Mouse (Mus musculus) erythroblast, adult 5-6 weeks (primary cell): Measurements from ENCODE around the gene Cep170b. TPM values are rescaled to one million over a fixed set of nuclear protein-coding genes. Genes with fewer than 3 reads are reported as not detected.

Experiments used
- ATAC-seq: replicated peaks from 2 replicates; pipeline ENCODE4 v1.8.0; 2016; ENCODE audit warnings: moderate number of reproducible peaks, mild to moderate bottlenecking, moderate TSS enrichment, inconsistent platforms; ENCODE audit not compliant: poor library complexity, low FRiP score, severe bottlenecking
- total RNA-seq, 2 experiments: library from RNA; stranded (forward) in 1 of 2; stranded (reverse) in 1 of 2; fragments of 150-400 nt in 1 of 2; fragments of 200-764, 138-1000 nt in 1 of 2; gene quantifications; 2 replicates each; pipeline versions ENCODE4 v1.2.3 to v1.2.4; 2015 to 2017; ENCODE audit warnings: low replicate concordance in 2 of 2

Cep170b gene
- total RNA-seq, 2 experiments from 2014 or later = 0.51 TPM; not detected in 1

DNA sequence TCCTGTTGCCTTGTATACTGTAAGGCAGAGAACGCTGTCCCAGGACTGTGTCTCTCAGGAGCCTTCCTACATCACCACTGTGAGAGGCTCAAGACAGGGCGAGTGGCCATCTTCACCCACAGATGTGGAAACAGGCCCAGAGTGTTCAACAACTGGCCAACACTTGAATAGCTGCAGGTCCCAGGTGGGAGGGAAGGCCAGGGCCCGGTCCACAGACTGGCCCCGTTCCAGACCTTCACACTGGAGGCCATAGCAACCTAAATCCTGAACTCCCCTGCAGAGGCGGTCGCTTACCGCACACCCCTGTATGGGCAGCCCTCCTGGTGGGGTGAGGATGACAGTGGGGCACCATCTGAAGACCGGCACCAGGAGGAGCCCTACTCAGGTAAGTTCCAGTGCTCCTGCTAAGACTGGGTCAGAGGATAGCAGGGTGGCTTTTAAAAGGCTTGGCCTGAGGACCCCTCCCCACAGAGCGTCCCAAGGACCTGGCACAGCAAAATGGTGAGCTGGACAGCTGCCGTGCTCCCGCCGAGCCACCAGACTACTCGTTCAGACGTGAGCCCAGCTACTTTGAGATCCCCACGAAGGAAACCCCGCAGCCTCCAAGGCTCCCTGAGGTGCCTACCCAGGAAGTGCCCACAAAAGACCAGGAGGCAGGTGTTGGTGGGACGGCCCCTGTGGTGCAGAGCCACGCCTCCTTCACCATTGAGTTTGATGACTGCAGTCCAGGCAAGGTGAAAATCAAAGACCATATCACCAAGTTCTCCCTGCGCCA, 14.8 kb downstream of the Cep170b start:
- ATAC-seq = no peak

DNA sequence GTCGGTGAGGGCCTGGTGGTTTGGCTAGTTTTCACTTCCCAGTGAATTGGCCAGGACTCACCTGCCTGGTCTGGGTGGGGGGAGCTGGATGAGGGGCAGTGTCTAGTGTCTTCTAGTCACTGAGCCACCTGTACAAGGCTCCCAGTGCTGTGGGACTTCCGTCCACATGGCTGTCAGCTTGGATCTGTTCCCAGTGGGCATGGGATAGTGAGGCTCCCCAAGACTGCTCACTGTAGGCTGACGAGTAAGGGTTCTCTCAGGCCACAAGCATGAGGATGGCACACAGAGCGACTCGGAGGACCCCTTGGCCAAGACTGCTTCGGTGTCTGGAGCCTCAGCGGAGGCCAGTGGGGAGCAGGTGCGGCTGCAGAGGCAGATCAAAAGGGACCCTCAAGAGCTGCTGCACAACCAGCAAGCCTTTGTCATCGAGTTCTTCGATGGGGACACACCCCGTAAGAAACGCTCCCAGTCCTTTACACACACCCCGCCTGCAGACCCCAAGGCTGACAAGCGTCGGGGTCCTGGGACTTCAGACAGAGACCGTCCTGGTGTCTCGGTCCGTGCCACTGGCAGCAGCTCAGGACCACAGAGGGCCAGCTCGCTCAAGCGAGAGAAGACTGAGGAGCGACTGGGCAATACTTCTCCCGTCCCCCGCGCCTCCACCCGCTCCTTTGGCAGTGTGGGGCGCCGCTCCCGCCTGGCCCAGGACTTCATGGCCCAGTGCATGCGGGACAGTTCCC, 15.8 kb downstream of the Cep170b start:
- ATAC-seq = no peak

DNA sequence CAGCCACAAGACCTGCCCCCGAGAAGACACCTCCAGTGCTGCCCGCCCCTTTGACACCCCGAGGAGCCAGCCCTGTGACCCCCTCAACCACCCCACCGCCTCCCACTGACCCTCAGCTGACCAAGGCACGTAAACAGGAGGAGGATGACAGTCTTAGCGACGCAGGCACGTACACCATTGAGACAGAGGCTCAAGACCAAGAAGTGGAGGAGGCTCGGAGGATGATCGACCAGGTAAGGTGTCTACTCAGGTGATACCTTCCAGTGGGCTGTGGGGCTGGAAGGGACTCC, 16.3 kb downstream of the Cep170b start:
- ATAC-seq = no peak

DNA sequence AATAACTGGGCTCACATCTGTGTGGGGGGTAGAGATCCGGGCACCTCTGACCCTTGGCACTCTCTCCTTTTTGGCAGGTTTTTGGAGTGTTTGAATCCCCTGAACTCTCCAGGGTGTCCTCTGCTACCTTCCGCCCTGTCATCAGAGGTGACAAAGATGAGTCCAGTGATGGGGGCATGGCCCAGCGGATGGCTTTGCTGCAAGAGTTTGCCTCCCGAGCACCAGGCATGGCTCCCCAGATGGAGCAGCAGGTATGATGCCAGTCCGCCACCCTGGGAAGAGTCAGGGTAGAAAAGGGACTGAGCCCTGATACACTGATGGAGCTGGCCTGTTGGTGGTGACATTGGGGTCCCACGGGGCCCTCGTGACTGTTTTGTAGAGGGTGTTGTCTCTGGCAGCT, 16.8 kb downstream of the Cep170b start:
- no peak for ATAC-seq

DNA sequence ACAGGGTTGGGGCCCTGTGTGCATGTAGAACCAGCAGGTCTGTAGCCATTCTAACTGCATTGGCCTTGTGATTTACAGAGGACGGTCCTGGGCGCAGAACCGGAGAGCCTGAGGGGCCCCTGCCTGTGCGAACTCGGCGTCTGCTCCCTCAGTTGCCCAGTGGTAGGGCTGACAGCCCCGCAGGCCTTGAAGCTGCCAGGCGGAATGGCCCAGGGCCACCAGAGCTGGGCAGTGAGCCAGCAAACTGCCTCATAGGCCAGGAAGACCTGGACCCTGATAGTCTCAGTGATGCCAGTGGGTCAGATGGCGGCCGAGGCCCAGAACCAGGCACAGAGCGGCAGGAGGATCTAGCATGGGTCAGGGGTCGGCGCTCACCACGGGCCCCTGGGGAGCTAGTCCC, 17.5 kb downstream of the Cep170b start:
- ATAC-seq = no peak

DNA sequence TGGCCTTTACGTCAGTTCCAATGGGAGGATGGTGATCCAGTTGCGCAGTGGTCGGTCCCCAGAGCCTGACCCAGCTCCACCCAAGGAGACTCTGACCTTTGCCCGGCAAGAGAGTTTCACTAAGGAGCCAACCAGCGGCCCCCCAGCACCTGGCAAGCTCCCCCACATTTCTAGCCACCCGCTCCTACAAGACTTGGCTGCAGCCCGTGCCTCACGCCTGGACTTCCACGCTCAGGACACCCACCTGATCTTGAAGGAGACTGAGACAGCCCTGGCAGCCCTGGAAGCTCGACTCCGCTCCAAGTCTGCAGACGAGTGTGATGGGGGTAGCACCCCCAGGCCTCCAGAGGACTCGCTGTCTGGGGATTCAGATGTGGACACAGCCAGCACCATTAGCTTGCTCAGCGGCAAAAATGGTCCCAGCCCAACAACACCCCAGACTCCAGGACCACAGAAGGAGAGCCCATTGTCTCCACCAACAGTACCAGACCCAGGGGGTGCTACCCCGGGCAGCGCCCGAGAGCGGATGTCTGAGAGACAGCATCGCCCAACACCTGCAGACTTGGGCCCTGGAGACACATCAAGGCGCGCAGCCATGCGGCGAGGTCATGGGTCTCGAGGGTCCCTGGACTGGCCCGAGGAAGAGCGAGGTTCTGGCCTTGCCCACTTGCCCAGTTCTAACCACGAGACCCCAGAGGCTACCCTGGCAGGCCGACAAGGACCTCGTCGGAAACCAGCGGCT, 18.2 kb downstream of the Cep170b start:
- ATAC-seq = no peak

DNA sequence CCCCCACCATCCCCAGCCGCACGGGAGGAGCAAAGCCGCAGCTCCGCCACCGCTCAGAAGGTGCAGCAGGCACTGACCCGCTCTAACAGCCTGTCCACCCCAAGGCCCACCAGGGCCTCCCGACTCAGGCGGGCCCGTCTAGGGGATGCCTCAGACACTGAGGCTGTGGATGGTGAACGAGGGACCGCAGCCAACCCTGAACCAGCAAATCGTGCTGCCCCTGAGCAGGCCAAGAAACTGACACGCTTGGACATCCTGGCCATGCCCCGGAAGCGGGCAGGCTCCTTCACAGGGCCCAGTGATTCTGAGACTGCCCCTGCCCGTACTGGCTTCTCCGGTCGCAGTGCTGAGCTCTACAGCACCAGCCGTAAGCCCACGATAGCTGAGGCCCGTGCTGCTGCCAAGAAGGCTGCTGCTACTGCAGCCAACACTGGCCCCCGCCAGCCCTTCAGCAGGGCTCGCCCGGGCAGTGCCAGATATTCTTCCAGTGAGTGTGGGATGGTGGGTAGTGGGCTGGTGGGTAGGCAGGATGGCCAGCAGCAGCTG, 18.8 kb downstream of the Cep170b start:
- no peak for ATAC-seq

DNA sequence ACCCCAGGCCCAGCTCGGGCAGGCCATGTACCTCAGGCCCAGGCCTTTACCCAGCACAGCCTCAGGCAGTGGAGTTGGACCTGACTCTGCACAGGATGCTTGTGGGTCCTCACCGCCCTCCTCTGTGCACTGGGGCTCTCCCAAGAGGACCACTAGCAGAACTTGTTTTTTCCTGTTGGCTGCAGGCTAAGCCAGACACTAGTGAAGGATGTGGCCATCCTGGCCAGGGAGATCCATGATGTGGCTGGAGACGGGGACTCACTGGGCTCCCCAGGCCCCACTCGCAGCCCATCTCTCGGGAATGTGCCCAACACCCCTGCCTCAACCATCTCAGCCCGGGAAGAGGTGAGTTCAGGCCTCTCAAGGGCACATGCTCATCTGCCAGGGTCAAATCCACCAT, 22.5 kb downstream of the Cep170b start:
- no peak for ATAC-seq

DNA sequence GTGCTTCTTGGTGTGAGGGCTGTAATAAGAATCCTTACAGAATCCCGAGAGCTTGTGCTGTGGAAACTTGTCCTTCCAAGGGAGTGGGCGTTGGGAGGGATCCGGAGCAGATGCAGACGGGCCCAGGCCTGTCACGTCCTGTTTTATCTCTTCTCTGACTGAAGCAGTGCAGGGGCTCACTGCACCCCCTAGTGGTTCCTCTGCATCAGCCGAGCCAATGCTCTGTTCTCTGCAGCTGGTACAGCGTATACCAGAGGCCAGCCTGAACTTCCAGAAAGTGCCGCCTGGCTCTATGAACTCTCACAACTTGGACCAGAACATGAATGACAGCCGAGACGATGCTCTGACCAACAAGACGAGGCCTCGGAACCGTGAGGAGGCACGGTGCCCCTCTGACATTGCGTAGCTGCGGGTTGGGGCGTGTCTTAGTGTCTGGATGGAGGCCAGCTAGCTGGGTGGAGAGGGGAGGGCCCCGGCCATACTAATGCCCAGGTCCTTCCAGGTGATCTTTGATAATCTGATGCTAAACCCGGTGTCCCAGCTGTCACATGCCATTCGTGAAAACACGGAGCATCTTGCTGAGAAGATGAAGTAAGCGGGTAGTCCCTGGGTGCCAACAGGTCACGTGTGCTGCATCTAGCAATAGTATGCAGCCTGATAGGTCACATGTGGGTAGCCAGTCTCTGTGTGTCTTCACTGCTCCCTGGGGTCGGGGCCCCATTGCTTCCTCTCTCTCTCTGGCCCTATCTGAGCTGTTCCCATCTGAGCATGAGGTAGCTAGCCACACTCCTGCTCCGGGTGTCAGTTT, 23.1 kb downstream of the Cep170b start:
- ATAC-seq = peak; percentile 61

DNA sequence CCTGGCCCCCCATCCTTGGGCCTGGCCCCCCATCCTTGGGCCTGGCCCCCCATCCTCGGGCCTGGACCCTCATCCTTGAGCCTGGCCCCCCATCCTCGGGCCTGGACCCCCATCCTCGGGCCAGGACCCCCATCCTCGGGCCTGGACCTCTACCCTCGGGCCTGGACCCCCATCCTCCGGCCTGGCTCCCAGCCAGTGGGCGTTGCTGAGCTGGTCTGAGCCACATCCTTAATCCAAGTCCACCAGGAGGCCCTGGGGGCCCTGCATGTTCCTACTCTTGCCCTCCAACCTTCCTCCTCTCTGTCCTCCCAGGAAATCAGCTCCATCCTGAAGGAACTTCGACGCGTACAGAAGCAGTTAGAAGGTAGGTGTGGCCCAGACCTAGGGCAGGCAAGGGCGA, 24.0 kb downstream of the Cep170b start:
- ATAC-seq = no peak

DNA sequence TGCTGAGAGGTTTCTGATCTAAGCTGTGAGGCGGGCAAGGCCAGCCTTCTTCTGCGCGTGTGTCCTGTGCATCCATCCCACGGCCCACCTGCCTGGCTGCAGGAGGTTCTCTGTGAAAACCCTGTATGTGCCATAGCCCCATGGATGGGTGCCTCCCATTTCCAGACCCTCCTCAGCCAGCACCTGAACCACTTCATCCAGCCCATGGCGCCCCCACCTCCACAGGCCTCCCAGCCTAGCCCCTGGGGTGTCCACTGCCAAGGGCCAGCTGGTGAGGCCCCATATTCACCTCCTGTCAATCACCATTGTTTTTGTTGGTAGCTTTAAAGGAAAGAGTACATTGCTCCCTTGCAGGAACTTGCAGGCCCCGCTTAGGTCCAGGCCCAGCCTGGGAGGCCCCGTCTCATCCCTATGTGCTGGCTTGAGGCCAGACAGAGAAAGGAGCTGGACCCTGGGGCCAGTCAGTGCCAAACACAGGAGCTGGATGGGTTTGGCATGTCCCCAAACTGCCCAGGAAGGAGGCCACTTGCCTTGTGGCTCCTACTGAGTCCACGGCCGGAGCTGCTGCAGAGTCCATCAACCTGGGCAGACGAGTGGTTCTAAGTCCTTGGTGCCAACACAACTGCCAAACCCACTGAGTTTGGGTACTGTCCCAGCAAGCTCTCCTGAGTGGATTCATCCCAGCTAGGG, 24.8 kb downstream of the Cep170b start:
- no peak for ATAC-seq

DNA sequence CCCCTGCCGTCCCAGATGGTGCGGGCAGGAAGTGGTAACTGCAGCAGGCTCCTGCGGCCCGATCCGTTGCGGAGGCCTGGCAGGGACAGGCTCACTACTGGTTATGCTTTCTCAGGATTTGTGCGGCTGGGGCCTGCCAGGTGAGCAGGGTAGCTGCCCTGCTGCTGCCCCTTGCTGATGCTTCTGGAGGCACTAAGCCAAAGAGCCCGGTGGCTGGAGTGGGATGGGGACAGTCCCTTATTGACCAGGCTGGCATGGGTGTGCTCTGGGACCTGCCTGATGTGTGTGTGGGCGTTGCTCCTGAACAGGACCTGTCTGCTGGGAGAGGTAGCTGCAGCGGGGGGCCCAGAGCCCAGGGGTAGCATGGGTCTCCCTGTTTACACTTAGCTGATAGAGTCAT, 25.5 kb downstream of the Cep170b start:
- ATAC-seq = no peak

DNA sequence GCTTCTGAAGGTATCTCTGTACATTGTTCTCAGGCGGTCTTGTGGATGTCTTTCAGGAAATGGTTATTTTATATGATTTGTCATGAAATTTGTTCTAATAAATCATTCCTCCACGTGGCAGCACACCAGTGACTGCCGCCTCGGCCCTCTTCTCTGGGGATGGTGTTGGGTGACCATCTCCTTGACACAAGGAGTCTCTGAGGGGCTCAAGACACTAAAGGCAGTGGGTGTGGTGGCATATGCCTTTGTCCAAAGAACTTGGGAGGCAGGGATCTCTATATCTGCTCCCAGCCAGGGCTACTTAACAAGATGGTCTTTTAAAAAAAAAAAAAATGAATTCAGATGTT, 26.2 kb downstream of the Cep170b start:
- no peak for ATAC-seq

DNA sequence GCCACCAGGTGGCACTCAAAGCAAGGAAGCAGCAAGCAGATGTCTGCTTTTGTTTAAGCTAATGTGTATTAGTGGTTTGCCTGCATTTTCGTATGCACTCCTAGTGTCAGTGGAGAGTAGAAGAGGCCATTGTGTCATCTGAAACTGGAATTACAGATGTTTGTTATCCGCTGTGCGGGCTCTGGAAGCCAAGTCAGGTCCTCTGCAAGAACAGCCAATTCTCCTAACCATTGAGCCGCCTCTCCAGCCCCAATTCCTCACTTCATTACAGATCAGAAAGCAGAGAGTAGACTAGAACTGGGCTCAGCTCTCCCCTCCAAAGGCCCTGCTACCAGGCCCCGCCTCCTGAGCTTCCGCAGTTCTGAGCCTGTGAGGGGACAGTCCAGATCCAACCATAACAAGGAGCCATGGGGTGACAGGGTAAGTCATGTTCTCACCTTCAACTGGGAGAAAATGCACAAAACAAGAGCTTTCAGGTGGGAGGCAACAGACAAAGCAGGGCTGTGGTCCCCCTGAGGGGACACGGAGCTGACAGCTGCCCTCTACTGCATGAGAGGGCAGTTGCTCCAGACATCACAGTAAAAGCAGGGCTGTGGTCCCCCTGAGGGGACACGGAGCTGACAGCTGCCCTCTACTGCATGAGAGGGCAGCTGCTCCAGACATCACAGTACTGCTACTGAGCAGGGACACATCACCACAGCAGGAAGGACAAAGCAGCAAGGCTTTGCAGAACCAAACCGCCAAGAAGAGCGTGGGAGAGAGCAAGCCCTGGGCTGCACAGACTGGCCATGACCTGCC, 26.8 kb downstream of the Cep170b start:
- no peak for ATAC-seq

DNA sequence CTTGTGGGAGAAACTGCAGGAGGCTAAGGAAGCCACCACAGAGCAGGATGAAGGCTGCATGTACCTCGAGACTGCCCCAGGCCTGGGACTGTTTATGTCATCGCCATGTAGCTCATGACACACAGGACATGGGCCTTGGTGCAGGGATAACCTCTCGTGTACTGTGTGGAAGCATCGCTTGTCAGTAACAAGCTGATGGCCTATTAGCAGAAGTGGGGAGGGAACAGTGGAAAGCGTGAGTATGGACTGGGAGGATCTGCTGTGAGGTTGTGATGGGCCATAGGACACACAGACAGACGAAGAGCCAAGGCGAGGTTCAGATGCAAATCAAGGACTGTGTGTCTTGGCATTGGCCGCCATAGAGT, 27.3 kb downstream of the Cep170b start:
- no peak for ATAC-seq

DNA sequence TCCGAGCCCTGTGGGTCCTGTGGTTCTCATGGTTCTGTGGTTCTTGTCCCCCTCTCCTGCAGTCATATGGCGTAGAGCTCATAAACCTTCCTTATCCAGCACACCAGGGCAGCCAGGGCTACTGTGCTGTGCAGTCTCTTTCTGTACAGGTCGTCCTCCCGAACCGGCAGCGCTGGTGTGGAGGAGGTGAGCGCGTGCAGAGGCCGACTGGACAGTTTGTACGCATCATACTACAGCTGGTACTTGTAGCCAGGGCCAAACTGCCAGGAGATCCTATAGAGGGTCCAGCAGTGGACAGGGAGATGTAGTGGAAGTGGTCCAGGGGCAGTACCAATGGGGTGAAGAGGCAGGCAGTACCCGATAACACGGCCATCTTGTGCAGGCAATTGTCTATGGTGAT, 30.7 kb downstream of the Cep170b start:
- no peak for ATAC-seq

DNA sequence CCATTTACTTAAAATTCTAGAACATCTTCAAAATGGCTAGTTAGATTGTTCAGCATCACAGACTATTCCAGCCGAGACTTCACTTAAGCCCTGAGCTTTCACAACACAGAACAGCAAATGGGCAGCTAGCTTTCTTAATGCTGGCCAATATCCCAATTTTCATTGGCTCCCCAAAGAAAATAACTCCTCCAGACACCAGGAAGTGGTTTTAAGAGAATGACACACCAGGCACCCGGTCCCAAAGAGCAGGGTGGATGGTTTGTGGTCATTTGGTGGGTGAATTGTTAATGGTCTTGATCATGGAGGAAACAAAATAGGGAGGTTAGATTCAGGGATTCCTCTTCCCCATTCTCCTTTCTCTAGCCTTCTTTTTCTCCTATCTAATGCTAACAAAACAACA, 32.1 kb downstream of the Cep170b start:
- no peak for ATAC-seq

DNA sequence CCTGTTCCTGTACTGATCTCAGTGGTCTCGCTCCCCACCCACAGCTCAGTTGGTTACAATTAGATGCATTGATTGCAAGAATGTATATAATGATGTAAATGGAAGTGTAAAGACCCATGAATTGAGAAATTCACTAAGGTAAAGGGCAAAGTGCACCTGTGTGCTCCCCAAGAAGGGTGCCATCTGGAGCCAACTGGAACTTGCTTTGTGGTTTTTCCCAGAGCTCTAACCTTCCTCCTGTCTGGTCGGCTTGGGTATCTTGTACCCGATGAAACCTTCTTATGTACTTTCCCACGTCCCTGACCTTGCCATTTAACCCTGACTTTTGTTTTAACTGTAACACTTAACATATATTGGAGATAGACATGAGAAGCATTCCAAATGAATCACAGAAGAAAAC, 35.6 kb downstream of the Cep170b start:
- no peak for ATAC-seq

DNA sequence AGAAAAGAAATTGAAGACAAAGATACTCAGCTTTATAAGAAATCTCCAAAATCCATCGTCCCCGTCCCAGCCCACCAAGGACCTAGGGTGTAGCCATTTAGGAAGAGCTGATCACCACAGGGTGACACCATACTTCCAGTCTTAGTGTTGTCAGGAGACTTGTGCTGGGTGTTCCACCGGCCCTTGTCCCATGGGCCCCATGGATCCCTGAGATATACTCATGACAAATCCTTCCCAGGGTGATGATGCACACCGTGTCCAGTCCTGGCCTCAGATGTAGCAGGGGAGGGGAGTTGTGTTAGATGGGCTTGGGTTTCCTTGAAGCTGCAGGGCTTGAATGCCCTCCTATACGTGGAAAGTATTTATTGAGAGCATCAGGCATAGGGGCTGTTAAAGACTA, 37.6 kb downstream of the Cep170b start:
- ATAC-seq = no peak
